Mouse (Mus musculus): ENCODE measurements at regions not wholly inside any gene's neighbourhood (a gene's known extent, or its start where the extent isn't known, plus 50 kb on each side); places are given as distances from the start of the nearest gene placed in this dataset.

DNA sequence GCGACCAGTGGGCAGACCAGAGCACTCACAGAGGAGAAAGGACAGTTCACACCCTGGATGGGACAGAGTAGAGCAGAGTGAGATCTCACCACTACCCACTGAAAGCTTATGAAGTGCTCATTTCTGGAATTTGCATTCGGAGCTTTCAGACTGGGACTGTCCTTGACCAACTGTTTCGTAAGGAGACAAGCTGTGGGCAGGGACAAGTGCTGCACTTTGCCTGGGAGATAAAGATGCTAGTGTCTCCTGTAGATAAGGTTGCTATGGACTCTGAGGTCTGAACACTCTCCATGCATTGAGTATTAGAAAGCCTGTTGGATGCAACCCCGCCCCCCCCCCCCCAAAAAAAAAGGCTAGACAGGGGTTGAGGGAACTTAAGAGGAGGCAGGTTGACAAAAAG, 76.6 kb upstream of the Zfp366 start:
- H3K27ac ChIP-seq (replicated peaks; ENCODE audit: low read depth, low read length), result no peak overlapping the region
- DNase-seq (ENCODE audit: low spot score) (no peak), ATAC-seq (ENCODE audit: insufficient number of reproducible peaks, low FRiP score, low TSS enrichment, low read depth) (no peak)
- no peaks in the 10 kb centered on the region for H3K36me3 ChIP-seq (ENCODE audit: control insufficient read depth, insufficient read depth, low read length)
- H3K4me2 ChIP-seq (ENCODE audit: low read depth, severe bottlenecking), result no peak overlapping the region
- H3K27me3 ChIP-seq (ENCODE audit: control insufficient read depth, insufficient read depth, low read length), result no peaks in the 10 kb centered on the region
- no peak overlapping the region for H3K9ac ChIP-seq (ENCODE audit: low read length)
- no peaks in the 10 kb centered on the region for H3K4me1 ChIP-seq (ENCODE audit: control insufficient read depth, insufficient read depth, low read length)
- WGBS, result 81% methylated on average over 4 of the region's 4 CpGs
- H3K4me3 ChIP-seq (ENCODE audit: low read depth, low read length), result no peak overlapping the region
- no peaks in the 10 kb centered on the region for H3K9me3 ChIP-seq (ENCODE audit: control insufficient read depth, low read length)

DNA sequence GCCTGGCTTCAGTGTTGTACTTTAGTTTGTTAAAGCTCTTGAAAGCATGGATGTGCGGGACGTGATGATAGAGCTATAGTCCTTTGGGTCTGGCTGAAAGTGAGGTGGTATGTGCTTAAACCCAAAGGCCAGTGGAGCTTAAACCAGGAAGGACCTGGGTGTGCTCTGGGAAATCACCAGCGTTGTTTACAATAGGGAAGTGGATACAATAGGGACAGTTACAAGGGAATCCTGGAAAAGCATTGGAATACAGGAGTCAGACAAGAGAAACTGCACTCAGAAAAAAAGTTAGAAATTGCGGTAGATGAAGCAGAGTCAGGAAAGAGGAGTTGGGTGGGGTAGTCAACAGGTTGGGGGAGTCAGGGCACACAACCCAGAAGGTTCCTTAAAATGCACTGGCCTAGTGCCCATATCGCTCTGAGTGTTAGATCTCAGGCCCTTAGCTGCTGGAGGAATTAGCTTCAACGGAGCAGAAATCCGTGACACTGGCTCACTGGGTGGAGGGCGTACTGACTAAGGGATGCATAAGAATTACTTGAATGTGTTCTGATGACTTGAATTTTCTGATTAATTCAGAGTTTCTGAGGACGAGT, 82.4 kb upstream of the Zfp366 start:
- Histone ChIP-seq H3K9ac (ENCODE audit: low read length) (no peak overlapping the region), H3K4me2 (ENCODE audit: low read depth, severe bottlenecking) (no peak overlapping the region), H3K4me3 (ENCODE audit: low read depth, low read length) (no peak overlapping the region), H3K4me1 (ENCODE audit: control insufficient read depth, insufficient read depth, low read length) (no peaks in the 10 kb centered on the region), H3K27me3 (ENCODE audit: control insufficient read depth, insufficient read depth, low read length) (no peaks in the 10 kb centered on the region), H3K9me3 (ENCODE audit: control insufficient read depth, low read length) (no peaks in the 10 kb centered on the region), H3K36me3 (ENCODE audit: control insufficient read depth, insufficient read depth, low read length) (no peaks in the 10 kb centered on the region), H3K27ac (replicated peaks; ENCODE audit: low read depth, low read length) (no peak overlapping the region)
- ATAC-seq (ENCODE audit: insufficient number of reproducible peaks, low FRiP score, low TSS enrichment, low read depth) (no peak), DNase-seq (ENCODE audit: low spot score) (no peak)
- WGBS, result 90% methylated on average over 9 of the region's 9 CpGs

DNA sequence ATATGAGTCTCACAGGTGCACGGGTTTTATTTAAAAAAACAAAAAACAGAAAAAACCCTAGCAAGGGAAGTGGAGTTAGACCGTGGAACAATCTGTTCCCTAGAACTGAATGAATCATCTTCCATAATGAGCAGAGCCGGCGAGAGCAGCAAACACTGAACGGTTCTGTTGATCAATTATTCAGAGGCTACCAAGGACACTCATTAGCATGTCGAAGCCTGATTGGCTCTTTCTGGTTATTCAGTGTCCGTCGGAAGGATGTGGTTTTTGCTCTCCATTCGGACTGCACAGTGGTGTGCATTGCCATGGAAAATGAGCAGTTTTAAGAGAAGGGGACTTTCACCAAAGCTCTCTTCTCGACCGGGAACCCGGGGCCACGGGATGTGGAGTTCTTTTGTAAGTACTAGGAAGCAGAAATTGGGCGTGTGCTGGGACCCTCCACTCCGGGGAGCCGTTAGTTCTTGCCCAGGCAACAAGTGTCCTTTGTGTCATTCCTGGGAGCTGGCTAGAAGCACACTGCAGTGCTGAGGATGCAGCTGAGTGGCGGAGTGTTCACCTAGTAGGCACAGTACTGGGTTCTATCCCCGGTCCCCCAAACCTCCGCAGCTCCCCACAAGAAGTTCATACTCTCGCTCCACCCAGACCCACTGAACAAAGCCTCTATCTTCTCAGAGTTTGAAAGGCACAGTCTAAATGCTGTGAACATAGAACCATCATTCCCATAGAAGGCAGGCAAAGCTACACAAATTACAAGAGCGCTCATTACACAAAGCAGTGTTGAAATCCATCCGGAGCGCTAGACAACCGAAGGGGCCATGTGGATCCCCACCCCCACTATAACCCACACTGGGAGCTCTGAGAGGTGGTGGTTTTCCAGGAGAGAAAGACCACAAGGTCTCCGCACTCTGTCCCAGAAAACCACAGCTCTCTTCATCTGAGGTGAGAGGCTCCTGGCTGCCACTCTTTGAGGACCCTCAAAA, 83.9 kb upstream of the Zfp366 start:
- WGBS, result 74% methylated on average over 25 of the region's 25 CpGs
- Histone ChIP-seq H3K4me3 (ENCODE audit: low read depth, low read length) (no peak overlapping the region), H3K9me3 (ENCODE audit: control insufficient read depth, low read length) (no peaks in the 10 kb centered on the region), H3K27ac (replicated peaks; ENCODE audit: low read depth, low read length) (no peak overlapping the region), H3K9ac (ENCODE audit: low read length) (no peak overlapping the region), H3K4me2 (ENCODE audit: low read depth, severe bottlenecking) (no peak overlapping the region), H3K27me3 (ENCODE audit: control insufficient read depth, insufficient read depth, low read length) (no peaks in the 10 kb centered on the region), H3K4me1 (ENCODE audit: control insufficient read depth, insufficient read depth, low read length) (no peaks in the 10 kb centered on the region), H3K36me3 (ENCODE audit: control insufficient read depth, insufficient read depth, low read length) (no peaks in the 10 kb centered on the region)
- DNase-seq (ENCODE audit: low spot score) (no peak), ATAC-seq (ENCODE audit: insufficient number of reproducible peaks, low FRiP score, low TSS enrichment, low read depth) (no peak)

DNA sequence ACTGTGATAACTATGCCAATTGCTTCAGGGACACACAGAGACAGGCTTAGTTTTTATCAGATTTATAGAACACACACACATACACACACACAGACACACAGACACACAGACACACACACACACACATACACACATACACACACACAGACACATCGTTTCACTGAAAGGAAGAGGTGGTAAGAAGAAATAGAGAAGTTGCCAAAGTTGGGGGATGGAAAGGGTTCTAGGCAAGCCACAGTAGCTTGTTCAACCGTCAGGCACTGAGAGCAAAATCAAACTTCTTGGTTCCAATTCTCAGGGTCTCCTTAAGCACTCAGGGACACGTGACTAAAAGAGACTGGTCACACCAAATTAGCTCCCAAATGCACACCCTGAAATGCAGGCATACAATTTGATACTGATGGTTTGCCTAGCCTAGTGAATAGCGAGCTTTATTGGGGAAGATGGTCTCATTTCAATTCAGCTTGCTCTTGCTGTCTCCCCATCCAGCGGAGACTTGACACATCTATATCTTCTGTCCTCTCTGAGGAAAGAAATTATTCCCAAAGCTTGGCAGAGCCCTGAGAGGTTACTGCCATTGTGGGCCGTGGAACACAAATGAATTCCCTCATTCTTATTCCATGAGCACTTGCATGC, 84.7 kb upstream of the Zfp366 start:
- no peak overlapping the region for H3K4me2 ChIP-seq (ENCODE audit: low read depth, severe bottlenecking)
- 84% methylated on average over 6 of the region's 6 CpGs for WGBS
- H3K9me3 ChIP-seq (ENCODE audit: control insufficient read depth, low read length), result no peaks in the 10 kb centered on the region
- DNase-seq (ENCODE audit: low spot score) (no peak), ATAC-seq (ENCODE audit: insufficient number of reproducible peaks, low FRiP score, low TSS enrichment, low read depth) (no peak)
- H3K36me3 ChIP-seq (ENCODE audit: control insufficient read depth, insufficient read depth, low read length), result no peaks in the 10 kb centered on the region
- no peaks in the 10 kb centered on the region for H3K27me3 ChIP-seq (ENCODE audit: control insufficient read depth, insufficient read depth, low read length)
- no peak overlapping the region for H3K4me3 ChIP-seq (ENCODE audit: low read depth, low read length)
- H3K9ac ChIP-seq (ENCODE audit: low read length), result no peak overlapping the region
- H3K27ac ChIP-seq (replicated peaks; ENCODE audit: low read depth, low read length), result no peak overlapping the region
- no peaks in the 10 kb centered on the region for H3K4me1 ChIP-seq (ENCODE audit: control insufficient read depth, insufficient read depth, low read length)

DNA sequence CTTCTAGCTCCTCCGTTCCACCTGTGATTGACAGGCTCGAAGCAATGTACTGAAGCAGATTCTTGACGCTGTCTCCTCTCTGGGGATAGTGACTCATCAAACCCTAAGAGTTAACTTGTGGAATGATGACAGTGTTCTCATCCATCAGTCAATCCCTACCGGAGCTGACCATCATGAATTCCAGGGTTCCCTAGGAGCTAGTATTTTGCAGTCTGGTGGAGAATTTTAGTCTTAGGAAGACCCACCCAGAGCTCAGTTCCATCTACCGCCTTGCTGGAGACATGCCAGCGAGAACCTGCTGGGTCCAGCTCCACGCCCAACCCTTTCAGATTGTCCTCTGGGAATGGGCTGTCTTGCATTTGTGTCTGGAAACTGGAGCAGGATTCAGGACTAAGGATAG, 85.4 kb upstream of the Zfp366 start:
- no peaks in the 10 kb centered on the region for H3K36me3 ChIP-seq (ENCODE audit: control insufficient read depth, insufficient read depth, low read length)
- H3K27ac ChIP-seq (replicated peaks; ENCODE audit: low read depth, low read length), result no peak overlapping the region
- no peaks in the 10 kb centered on the region for H3K9me3 ChIP-seq (ENCODE audit: control insufficient read depth, low read length)
- H3K9ac ChIP-seq (ENCODE audit: low read length), result no peak overlapping the region
- DNase-seq (ENCODE audit: low spot score) (no peak), ATAC-seq (ENCODE audit: insufficient number of reproducible peaks, low FRiP score, low TSS enrichment, low read depth) (no peak)
- no peaks in the 10 kb centered on the region for H3K27me3 ChIP-seq (ENCODE audit: control insufficient read depth, insufficient read depth, low read length)
- WGBS, result 90% methylated on average over 7 of the region's 7 CpGs
- no peak overlapping the region for H3K4me2 ChIP-seq (ENCODE audit: low read depth, severe bottlenecking)
- no peaks in the 10 kb centered on the region for H3K4me1 ChIP-seq (ENCODE audit: control insufficient read depth, insufficient read depth, low read length)
- H3K4me3 ChIP-seq (ENCODE audit: low read depth, low read length), result no peak overlapping the region

DNA sequence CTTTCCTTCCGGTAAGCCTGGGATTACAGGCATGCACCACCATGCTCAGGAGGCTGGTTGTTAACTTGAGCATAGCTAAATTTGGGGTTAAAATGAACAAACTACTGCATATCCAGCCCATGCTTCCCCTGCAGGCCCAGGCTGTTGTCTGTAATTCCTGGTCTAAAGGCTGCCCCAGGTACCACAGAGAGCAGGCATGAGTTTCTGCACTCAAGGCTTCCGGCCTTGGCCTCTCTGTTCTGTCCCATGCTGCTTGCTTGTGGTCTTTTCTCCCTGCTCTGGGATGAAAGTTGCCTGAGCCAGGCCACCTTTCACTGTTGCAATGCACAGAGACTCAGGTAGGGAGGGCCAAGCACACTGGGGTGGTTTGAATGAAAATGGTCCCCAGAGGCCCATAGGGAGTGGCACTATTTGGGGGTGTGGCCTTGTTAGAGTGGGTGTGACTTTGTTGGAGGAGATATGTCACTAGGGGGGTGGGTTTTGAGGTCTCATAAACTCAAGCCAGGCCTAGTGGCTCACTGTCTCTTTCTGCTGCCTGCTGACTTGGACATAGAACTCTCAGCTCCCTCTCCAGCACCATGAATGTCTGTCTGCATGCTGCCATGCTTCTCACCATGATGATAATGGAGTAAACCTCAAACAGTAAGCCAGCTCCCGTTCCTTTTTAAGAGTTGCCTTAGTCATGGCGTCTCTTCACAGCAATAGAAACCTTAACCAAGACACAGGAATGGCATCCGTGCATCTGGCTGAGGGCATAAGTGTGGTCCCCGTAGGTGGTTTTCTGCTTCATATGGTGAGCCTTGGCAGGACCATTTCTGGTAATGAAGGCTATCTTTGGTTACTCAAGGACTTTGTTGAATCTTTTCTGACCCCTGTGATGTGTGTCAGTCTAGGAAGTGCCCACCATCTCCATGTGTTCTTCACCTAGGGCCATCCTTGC, 86.7 kb upstream of the Zfp366 start:
- no peaks in the 10 kb centered on the region for H3K36me3 ChIP-seq (ENCODE audit: control insufficient read depth, insufficient read depth, low read length)
- ATAC-seq (ENCODE audit: insufficient number of reproducible peaks, low FRiP score, low TSS enrichment, low read depth) (no peak), DNase-seq (ENCODE audit: low spot score) (no peak)
- H3K9ac ChIP-seq (ENCODE audit: low read length), result no peak overlapping the region
- H3K27me3 ChIP-seq (ENCODE audit: control insufficient read depth, insufficient read depth, low read length), result no peaks in the 10 kb centered on the region
- H3K4me3 ChIP-seq (ENCODE audit: low read depth, low read length), result no peak overlapping the region
- H3K9me3 ChIP-seq (ENCODE audit: control insufficient read depth, low read length), result no peaks in the 10 kb centered on the region
- WGBS, result 93% methylated on average over 6 of the region's 6 CpGs
- H3K4me1 ChIP-seq (ENCODE audit: control insufficient read depth, insufficient read depth, low read length), result no peaks in the 10 kb centered on the region
- H3K4me2 ChIP-seq (ENCODE audit: low read depth, severe bottlenecking), result no peak overlapping the region
- H3K27ac ChIP-seq (replicated peaks; ENCODE audit: low read depth, low read length), result no peak overlapping the region

DNA sequence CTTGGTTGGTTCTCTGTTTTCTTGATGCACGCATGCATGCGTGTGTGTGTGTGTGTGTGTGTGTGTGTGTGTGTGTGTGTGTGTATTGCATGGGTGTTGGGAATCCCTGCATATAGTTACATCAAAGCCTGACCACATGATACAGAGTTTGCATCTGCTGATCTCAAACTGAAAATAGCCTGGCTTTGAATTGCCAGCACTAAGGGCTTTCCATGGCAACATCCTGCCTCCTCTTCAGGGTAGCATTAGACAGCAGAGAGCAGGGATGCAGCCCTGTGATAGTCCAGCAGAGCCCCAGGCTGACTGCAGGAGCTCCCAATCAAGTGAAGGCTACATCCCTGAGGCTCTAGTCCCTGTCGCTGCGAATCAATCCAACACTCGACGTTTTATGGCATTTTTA, 87.8 kb upstream of the Zfp366 start:
- Histone ChIP-seq H3K27ac (replicated peaks; ENCODE audit: low read depth, low read length) (no peak overlapping the region), H3K36me3 (ENCODE audit: control insufficient read depth, insufficient read depth, low read length) (no peaks in the 10 kb centered on the region), H3K27me3 (ENCODE audit: control insufficient read depth, insufficient read depth, low read length) (no peaks in the 10 kb centered on the region), H3K4me2 (ENCODE audit: low read depth, severe bottlenecking) (no peak overlapping the region), H3K9ac (ENCODE audit: low read length) (no peak overlapping the region), H3K9me3 (ENCODE audit: control insufficient read depth, low read length) (no peaks in the 10 kb centered on the region), H3K4me1 (ENCODE audit: control insufficient read depth, insufficient read depth, low read length) (0 out of 2 replicates have a peak, but pooled peaks cover 3% of the 10 kb centered on the region), H3K4me3 (ENCODE audit: low read depth, low read length) (no peak overlapping the region)
- ATAC-seq (ENCODE audit: insufficient number of reproducible peaks, low FRiP score, low TSS enrichment, low read depth), result no peak
- WGBS, result 92% methylated on average over 6 of the region's 6 CpGs
- no peak for DNase-seq (ENCODE audit: low spot score)

DNA sequence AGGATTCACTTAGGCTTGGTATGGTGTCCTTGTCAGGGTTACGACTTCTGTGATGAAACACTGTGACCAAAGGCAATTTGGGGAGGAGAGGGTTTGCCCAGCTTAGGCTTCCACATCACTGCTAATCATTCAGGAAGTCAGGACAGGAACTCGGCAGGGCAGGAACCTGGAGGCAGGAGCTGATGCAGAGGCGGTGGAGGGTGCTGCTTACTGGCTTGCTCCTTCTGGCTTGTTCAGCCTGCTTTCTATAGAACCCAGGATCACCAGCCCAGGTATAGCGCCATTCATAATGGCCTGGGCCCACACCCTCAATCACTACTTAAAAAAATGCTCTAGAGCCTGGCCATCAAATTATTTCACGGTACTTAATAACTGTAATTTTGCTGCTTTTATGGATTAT, 89.6 kb upstream of the Zfp366 start:
- no peak overlapping the region for H3K9ac ChIP-seq (ENCODE audit: low read length)
- 90% methylated on average over 5 of the region's 5 CpGs for WGBS
- H3K27ac ChIP-seq (replicated peaks; ENCODE audit: low read depth, low read length), result no peak overlapping the region
- H3K4me2 ChIP-seq (ENCODE audit: low read depth, severe bottlenecking), result no peak overlapping the region
- DNase-seq (ENCODE audit: low spot score) (no peak), ATAC-seq (ENCODE audit: insufficient number of reproducible peaks, low FRiP score, low TSS enrichment, low read depth) (no peak)
- no peaks in the 10 kb centered on the region for H3K9me3 ChIP-seq (ENCODE audit: control insufficient read depth, low read length)
- 0 out of 2 replicates have a peak, but pooled peaks cover 3% of the 10 kb centered on the region for H3K4me1 ChIP-seq (ENCODE audit: control insufficient read depth, insufficient read depth, low read length)
- no peaks in the 10 kb centered on the region for H3K36me3 ChIP-seq (ENCODE audit: control insufficient read depth, insufficient read depth, low read length)
- no peaks in the 10 kb centered on the region for H3K27me3 ChIP-seq (ENCODE audit: control insufficient read depth, insufficient read depth, low read length)
- H3K4me3 ChIP-seq (ENCODE audit: low read depth, low read length), result no peak overlapping the region
